Mouse (Mus musculus) forebrain, embryonic 15.5 days (tissue): ENCODE measurements around the gene Wdr19. TPM values are rescaled to one million over a fixed set of nuclear protein-coding genes. Genes with fewer than 3 reads are reported as not detected.
A peak's percentile ranks its signal among the peaks of the same experiment; 100 is the strongest.

Experiments used
- ATAC-seq: fragments of 200-750 bp; cut with Nextera tagmentation; replicated peaks from 2 replicates; pipeline ENCODE4 v1.8.0; 2017; ENCODE audit warnings: mild to moderate bottlenecking, moderate TSS enrichment, moderate library complexity
- H3K27ac ChIP-seq: fragments of 300-500 bp; sonication (generic); replicated peaks from 2 replicates; pipeline ENCODE4 v1.5.1; 2015; ENCODE audit warnings: mild to moderate bottlenecking, inconsistent platforms
- H3K27me3 ChIP-seq: fragments of 300-500 bp; sonication (generic); 2 replicates; pipeline ENCODE4 v1.6.1; 2015; ENCODE audit warnings: inconsistent platforms
- H3K36me3 ChIP-seq: fragments of 300-500 bp; sonication (generic); 2 replicates; pipeline ENCODE4 v1.6.1; 2015; ENCODE audit warnings: mild to moderate bottlenecking, inconsistent platforms
- H3K4me1 ChIP-seq: fragments of 300-500 bp; sonication (generic); 2 replicates; pipeline ENCODE4 v1.6.1; 2015; ENCODE audit warnings: inconsistent platforms
- H3K4me2 ChIP-seq: fragments of 300-500 bp; sonication (generic); replicated peaks from 2 replicates; pipeline ENCODE4 v1.6.1; 2015; ENCODE audit warnings: mild to moderate bottlenecking, inconsistent platforms
- H3K4me3 ChIP-seq: fragments of 300-500 bp; sonication (generic); 2 replicates; pipeline ENCODE4 v1.5.1; 2015; ENCODE audit warnings: mild to moderate bottlenecking, inconsistent platforms
- H3K9ac ChIP-seq: fragments of 300-500 bp; sonication (generic); replicated peaks from 2 replicates; pipeline ENCODE4 v1.6.1; 2015; ENCODE audit warnings: mild to moderate bottlenecking, inconsistent platforms
- H3K9me3 ChIP-seq: fragments of 300-500 bp; sonication (generic); 2 replicates; pipeline ENCODE4 v1.6.1; 2016; ENCODE audit warnings: inconsistent platforms
- WGBS: fragments of 180-500 bp; shearing (Covaris S2); methylation state at CpG from one replicate; pipeline ENCODE4 v1.1.7; 2015; ENCODE audit warnings: mixed read lengths; 5-methylcytosine and 5-hydroxymethylcytosine counted together
- polyA plus RNA-seq: library from polyadenylated mRNA; unstranded; fragments of >200 nt; fragmentation: Nextera tagmentation; extraction: Ambion mirVana; gene quantifications from 2 replicates; pipeline ENCODE4 v1.2.1, GENCODE M21; 2015

Gene Wdr19
- polyA plus RNA-seq, 1 experiment from 2014 or later: 10.4 TPM

DNA sequence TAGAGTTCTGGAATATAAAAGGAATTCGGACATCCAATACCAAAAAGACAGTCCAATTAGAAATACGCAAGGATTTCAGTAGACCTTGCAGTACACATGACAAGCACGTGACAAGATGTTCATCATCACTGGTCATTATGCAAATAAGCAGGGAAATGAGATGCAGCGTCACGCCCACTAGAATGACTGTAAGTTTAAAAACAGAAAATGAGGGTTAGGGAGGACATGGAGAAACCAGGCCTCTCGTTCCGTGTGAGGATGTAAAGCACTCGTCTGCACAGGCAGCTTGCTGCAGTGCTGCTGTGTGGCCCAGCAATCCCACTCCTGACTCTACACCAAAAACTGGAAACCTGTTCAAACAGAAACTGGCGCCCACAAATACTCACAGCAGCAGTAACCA, 29.3 kb upstream of the Wdr19 start:
- WGBS: 63% methylated on average over 9 of the region's 9 CpGs
- peaks cover 17% of the 10 kb centered on the region for H3K36me3 ChIP-seq
- no peaks in the 10 kb centered on the region for H3K27me3 ChIP-seq
- H3K27ac ChIP-seq: no peak overlapping the region
- no peak overlapping the region for H3K4me3 ChIP-seq
- 0 out of 2 replicates have a peak, but pooled peaks have one; percentile 12 for ATAC-seq
- no peak overlapping the region for H3K9ac ChIP-seq
- H3K9me3 ChIP-seq: no peaks in the 10 kb centered on the region
- H3K4me2 ChIP-seq: no peak overlapping the region
- H3K4me1 ChIP-seq: peaks cover 7% of the 10 kb centered on the region; the same call in 1 of the 2 replicates

DNA sequence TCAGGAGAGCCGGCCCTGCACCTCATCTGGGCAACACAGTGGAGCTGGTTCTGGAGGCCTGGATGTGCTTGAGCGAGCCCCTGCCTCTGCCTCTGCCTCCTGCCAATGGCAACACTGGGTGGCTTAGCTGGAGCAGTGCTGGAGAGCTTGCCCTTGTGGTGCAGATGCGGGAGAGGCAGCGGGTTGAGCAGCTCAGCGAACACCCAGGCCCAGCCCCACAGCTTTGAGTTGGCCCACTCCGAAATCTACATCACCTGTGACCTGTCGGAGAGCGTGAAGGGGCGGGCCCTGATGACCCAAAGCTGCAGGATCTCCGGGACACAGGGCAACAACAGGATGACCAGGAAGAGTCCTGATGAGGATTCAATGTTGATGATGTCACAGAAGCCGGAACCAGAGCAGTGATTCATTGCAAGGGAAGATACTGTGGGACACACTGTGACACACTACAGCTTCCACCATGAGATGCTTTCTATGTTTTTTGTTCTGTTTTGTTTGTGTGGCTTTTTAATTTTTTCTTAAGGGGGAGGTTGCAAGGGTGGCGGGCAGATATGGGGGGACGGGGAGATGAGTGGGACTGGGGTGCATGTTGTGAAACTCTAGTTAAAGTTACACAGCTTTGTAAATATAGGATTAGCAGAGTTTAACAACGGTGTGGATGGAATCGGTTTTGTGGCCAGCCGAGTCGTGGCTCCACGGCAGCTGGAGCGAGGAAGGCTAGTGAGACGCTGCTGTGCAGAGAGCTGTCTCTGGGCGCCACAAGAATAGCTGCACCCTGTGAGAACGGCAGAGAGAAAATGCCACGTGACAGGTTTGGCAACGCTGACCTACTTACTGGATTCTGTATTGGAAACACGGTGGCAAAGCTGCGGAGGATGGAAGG, 24.2 kb upstream of the Wdr19 start:
- peak overlapping the region; percentile 36 for H3K4me2 ChIP-seq
- peak; percentile 80 for ATAC-seq

DNA sequence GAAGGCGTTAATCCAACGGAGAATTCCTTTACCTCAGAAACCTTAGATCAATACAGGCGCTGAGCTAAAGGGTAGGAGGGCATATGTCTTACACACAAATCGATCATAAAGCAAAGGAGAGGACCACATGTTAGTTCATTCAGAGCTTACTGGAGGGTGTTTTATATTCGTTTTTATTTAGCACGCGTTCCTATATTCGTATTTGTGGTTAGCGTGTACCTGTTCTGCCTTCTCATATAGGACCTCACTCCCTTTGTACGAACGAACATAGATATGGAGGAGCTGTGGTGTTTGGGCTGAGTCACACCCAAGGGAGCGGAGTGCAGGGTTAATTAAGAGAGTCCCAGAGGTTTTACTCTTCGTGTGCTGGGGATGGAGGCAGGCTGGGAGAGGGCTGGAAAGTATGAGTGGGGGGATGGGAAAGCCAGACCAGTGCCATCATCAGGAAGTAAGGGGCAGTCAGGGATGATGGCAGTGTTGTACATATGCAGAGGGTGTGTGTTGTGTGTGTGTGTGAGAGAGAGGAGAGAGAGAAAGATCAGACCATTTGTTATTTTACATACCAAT, 23.5 kb upstream of the Wdr19 start:
- H3K36me3 ChIP-seq: no peaks in the 10 kb centered on the region
- peak overlapping the region; percentile 36 for H3K4me2 ChIP-seq
- H3K9ac ChIP-seq: 0 out of 2 replicates have a peak overlapping the region, but pooled peaks have one; percentile 12
- peak overlapping the region; percentile 19; the same call in 1 of the 2 replicates for H3K4me3 ChIP-seq
- no peaks in the 10 kb centered on the region for H3K9me3 ChIP-seq
- no peaks in the 10 kb centered on the region for H3K27me3 ChIP-seq
- 54% methylated on average over 13 of the region's 13 CpGs for WGBS
- peak; percentile 35 for ATAC-seq
- peaks cover 24% of the 10 kb centered on the region for H3K4me1 ChIP-seq
- H3K27ac ChIP-seq: peak overlapping the region; percentile 31; the same call in 1 of the 2 replicates

More for the DNA sequence above, 24.2 kb upstream of the Wdr19 start:
- 55% methylated on average over 26 of the region's 26 CpGs for WGBS
- Histone ChIP-seq H3K9ac (0 out of 2 replicates have a peak overlapping the region, but pooled peaks have one; percentile 12), H3K9me3 (no peaks in the 10 kb centered on the region), H3K36me3 (no peaks in the 10 kb centered on the region), H3K27ac (peak overlapping the region; percentile 31; the same call in 1 of the 2 replicates), H3K4me3 (peak overlapping the region; percentile 19; the same call in 1 of the 2 replicates), H3K27me3 (no peaks in the 10 kb centered on the region), H3K4me1 (peaks cover 21% of the 10 kb centered on the region)

DNA sequence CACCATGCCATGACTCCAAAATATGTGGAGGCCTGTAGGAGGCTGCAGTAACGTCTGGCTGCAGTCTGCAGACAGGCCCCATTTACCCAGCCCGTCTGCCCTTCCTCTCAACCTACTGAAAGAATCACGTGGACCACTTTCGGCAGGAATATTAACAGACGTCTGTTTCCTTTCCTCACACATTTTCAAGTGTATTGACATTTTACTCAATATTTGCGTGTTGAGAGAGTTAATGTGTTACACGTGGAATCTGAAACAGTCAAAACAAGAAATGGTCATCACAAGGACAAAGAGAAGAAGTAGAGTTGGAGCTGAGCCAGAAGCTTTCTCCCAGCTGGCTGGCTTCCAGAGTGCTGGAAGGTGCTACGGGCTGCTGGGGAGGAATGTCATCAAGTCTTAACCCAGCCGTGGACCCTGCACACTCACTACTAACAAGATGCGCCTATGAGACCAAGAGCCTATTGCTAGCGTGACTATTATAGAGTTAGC, 22.4 kb upstream of the Wdr19 start:
- H3K4me3 ChIP-seq: no peak overlapping the region
- H3K4me2 ChIP-seq: no peak overlapping the region
- peaks cover 33% of the 10 kb centered on the region for H3K4me1 ChIP-seq
- WGBS: 29% methylated on average over 11 of the region's 11 CpGs
- no peak overlapping the region for H3K27ac ChIP-seq
- peak; percentile 43; the same call in 1 of the 2 replicates for ATAC-seq
- H3K9me3 ChIP-seq: no peaks in the 10 kb centered on the region
- no peak overlapping the region for H3K9ac ChIP-seq
- H3K36me3 ChIP-seq: no peaks in the 10 kb centered on the region
- no peaks in the 10 kb centered on the region for H3K27me3 ChIP-seq

DNA sequence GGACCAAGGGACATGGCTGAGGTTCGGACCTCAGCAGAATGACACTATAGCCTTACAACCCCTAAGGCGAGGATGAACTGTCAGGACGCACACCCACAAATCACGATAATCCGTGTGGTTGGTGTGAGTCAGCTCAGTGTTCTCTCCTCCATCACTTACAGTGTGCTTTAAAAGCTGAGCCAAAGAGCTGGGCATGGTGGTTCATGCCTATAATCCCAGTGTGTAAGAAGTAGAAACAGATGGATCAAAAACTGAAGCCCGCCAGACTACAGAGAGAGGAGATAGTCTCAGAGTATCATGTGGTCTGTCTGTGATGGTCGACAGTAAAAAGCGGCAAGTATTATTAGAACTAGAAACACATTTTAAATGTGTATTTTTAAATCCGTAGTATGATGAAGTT, 21.0 kb upstream of the Wdr19 start:
- no peaks in the 10 kb centered on the region for H3K9me3 ChIP-seq
- no peak overlapping the region for H3K4me2 ChIP-seq
- 95% methylated on average over 9 of the region's 9 CpGs for WGBS
- H3K4me1 ChIP-seq: peaks cover 33% of the 10 kb centered on the region
- H3K9ac ChIP-seq: no peak overlapping the region
- no peaks in the 10 kb centered on the region for H3K36me3 ChIP-seq
- ATAC-seq: no peak
- H3K4me3 ChIP-seq: no peak overlapping the region
- H3K27ac ChIP-seq: no peak overlapping the region
- H3K27me3 ChIP-seq: no peaks in the 10 kb centered on the region

DNA sequence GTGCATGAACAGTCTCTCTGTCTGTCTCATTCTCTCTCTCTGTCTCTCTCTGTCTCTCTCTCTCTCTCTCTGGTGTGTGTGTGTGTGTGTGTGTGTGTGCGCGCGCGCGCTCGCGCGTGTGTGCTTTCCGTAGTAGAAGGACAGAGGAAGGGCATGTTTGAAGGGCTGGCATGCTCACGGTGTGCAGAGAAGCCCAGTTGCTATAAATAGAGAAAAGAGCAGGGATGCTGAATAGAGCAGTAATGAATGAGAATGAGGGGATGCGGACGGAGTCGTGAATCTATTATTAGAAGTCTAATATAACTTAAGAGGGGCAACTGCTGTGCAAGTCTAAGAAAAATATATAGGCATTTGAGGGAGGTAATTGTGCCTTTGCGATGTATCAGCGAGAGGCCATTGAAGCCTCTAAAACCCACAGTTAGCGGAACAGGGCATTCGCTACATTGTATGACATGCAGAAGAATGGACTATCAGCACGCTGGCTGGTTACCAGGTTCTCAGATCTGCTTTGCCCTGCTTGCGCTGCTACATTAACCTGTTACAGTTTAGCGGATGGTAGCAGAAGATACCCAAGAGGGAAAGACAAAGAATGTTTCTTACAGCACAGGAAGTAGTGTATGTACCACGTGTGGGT, 18.2 kb upstream of the Wdr19 start:
- Histone ChIP-seq H3K9ac (0 out of 2 replicates have a peak overlapping the region, but pooled peaks have one; percentile 10), H3K9me3 (no peaks in the 10 kb centered on the region), H3K4me3 (no peak overlapping the region), H3K36me3 (no peaks in the 10 kb centered on the region), H3K27ac (peak overlapping the region; percentile 46), H3K4me1 (peaks cover 23% of the 10 kb centered on the region), H3K4me2 (peak overlapping the region; percentile 5; the same call in 1 of the 2 replicates), H3K27me3 (no peaks in the 10 kb centered on the region)
- peak; percentile 57 for ATAC-seq
- 43% methylated on average over 21 of the region's 21 CpGs for WGBS

DNA sequence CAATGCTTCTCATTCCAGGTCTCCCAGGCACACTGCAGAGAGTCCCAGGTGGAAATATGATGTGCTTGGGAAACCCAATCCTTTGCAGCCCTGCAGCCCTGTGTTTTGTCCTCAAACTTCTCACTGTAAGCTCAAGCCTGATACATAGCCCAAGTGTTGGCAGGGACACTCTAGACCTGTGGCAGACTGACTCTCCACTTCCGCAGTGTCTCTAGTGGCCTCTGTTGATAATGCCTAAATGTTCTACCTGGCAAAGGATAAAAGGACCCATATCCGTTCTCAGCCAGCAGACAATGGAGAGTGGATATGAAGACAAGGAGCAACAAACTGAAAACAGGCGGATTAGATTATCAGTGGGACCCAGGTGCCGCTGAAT, 17.7 kb upstream of the Wdr19 start:
- no peak overlapping the region for H3K9ac ChIP-seq
- no peak overlapping the region for H3K4me3 ChIP-seq
- H3K36me3 ChIP-seq: no peaks in the 10 kb centered on the region
- peaks cover 20% of the 10 kb centered on the region for H3K4me1 ChIP-seq
- 69% methylated on average over 4 of the region's 4 CpGs for WGBS
- H3K4me2 ChIP-seq: no peak overlapping the region
- ATAC-seq: peak; percentile 46; the same call in 1 of the 2 replicates
- H3K27me3 ChIP-seq: no peaks in the 10 kb centered on the region
- no peaks in the 10 kb centered on the region for H3K9me3 ChIP-seq
- H3K27ac ChIP-seq: peak overlapping the region; percentile 46

DNA sequence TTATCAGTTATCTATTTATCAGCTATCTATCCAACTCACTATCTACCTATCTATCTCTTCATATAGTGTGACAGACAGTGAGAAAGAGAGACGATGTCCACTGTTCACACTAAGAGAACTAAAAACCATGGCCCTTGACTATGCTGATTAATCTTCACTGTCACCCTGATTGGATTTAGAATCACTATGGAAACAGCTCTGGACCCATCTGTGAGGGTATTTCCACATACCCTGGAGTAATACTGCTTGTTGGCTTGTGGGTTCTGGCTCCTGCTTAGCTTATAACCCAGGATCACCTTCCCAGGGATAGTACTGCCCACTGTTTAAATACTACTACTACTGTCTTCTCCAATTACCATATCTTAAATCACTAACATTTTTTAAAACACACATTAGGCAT, 17.2 kb upstream of the Wdr19 start:
- ATAC-seq: no peak
- H3K27ac ChIP-seq: no peak overlapping the region
- H3K9ac ChIP-seq: no peak overlapping the region
- H3K36me3 ChIP-seq: no peaks in the 10 kb centered on the region
- no peaks in the 10 kb centered on the region for H3K9me3 ChIP-seq
- peaks cover 15% of the 10 kb centered on the region for H3K4me1 ChIP-seq
- no peaks in the 10 kb centered on the region for H3K27me3 ChIP-seq
- H3K4me3 ChIP-seq: no peak overlapping the region
- H3K4me2 ChIP-seq: no peak overlapping the region
- 79% methylated on average over 1 of the region's 1 CpGs for WGBS

DNA sequence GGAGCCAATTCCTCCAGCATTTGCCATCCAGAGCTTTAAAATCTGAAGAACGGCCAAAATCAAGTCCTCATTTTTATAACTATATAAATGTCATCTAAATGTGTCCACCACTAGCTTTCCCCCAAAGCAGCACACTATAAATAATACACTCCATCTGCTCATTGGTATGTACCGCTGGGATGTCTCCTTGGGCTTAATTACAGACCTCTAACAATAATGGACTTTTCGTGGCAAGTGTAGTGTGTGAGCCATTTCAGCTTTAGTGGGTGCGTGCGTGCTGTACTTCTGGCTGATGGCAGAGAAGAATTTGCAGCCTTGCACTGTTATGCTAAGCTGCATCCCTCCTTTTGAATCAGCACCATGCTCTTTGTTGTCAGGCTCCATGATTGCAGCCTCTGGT, 7.9 kb upstream of the Wdr19 start:
- no peak overlapping the region for H3K4me2 ChIP-seq
- no peaks in the 10 kb centered on the region for H3K4me1 ChIP-seq
- no peaks in the 10 kb centered on the region for H3K36me3 ChIP-seq
- 68% methylated on average over 5 of the region's 5 CpGs for WGBS
- no peaks in the 10 kb centered on the region for H3K27me3 ChIP-seq
- H3K9ac ChIP-seq: no peak overlapping the region
- no peak for ATAC-seq
- no peak overlapping the region for H3K4me3 ChIP-seq
- peak overlapping the region; percentile 9; the same call in 1 of the 2 replicates for H3K27ac ChIP-seq
- no peaks in the 10 kb centered on the region for H3K9me3 ChIP-seq

DNA sequence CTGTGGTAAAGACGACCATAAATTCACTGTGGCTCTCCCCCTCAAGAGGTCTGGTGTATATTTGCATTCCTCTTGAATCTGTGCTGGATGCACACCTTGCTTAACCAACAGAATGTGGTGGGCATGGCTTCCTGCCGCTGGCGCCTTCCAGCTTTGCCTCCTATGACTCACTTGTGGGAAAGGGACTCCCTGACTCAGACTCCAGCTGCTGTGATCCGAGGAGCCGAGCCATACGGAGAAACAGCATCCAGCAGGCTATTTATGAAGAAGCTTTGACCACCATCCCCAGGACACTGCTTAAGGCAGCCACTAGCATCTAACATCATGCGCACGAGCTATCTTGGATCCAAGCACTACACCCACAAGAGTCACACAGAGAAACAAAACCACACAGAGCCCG, 5.1 kb upstream of the Wdr19 start:
- Histone ChIP-seq H3K9me3 (no peaks in the 10 kb centered on the region), H3K4me1 (0 out of 2 replicates have a peak, but pooled peaks cover 5% of the 10 kb centered on the region), H3K27me3 (no peaks in the 10 kb centered on the region), H3K9ac (no peak overlapping the region), H3K27ac (no peak overlapping the region), H3K4me3 (no peak overlapping the region), H3K36me3 (no peaks in the 10 kb centered on the region), H3K4me2 (no peak overlapping the region)
- WGBS: 95% methylated on average over 9 of the region's 9 CpGs
- ATAC-seq: no peak

DNA sequence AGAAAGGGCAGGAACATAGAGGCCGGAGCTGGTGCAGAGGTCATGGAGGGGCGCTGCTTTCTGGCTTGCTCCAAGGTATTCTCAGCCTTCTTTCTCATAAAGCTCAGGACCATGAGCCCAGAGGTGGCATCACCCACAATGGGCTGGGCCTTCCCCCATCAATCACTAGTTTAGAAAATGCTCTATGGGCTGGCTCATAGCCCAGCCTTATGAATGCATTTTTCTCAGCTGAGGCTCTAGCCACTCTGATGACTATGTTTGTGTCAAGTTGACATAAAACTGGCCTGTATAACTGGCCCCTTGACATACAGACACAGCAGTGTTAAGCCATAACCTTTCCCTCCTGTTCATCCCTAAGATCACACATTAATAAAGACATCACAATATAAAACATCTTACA, 5.2 kb downstream of the Wdr19 start:
- no peak for ATAC-seq
- 84% methylated on average over 2 of the region's 2 CpGs for WGBS
- no peak overlapping the region for H3K9ac ChIP-seq

DNA sequence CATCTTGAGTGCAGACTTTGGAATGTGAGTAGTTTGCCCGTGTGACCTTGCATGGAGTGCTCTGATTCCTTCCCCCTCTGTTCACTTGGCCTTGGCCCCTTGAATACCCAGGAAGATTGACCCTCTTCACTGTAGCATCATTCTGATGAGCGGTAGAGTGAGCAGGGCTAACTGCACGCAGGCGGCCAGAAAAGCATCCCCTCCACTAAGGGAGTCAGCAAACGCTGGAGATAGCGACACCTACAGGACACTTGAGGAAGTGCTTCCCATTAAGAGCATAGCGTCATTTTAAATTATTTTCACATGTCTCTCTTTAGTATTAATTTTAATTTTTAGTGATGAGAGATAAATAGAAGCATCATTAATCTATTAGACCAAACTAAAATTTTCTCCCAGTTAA, 13.8 kb downstream of the Wdr19 start:
- ATAC-seq: peak; percentile 60; the same call in 1 of the 2 replicates
- H3K9me3 ChIP-seq: no peaks in the 10 kb centered on the region
- no peaks in the 10 kb centered on the region for H3K36me3 ChIP-seq
- H3K27ac ChIP-seq: no peak overlapping the region
- H3K4me3 ChIP-seq: no peak overlapping the region
- H3K4me1 ChIP-seq: no peaks in the 10 kb centered on the region
- no peaks in the 10 kb centered on the region for H3K27me3 ChIP-seq
- no peak overlapping the region for H3K4me2 ChIP-seq
- 20% methylated on average over 7 of the region's 7 CpGs for WGBS
- H3K9ac ChIP-seq: no peak overlapping the region

More for the DNA sequence above, 5.2 kb downstream of the Wdr19 start:
- Histone ChIP-seq H3K4me3 (no peak overlapping the region), H3K4me2 (no peak overlapping the region), H3K36me3 (0 out of 2 replicates have a peak, but pooled peaks cover 6% of the 10 kb centered on the region), H3K9me3 (no peaks in the 10 kb centered on the region), H3K27me3 (no peaks in the 10 kb centered on the region), H3K4me1 (peaks cover 8% of the 10 kb centered on the region), H3K27ac (no peak overlapping the region)
